Mouse (Mus musculus): ENCODE measurements around the gene Herc2.

The Herc2 gene

GRCm38 (mm10) chr7:56066634-56067033, 16.6 kb downstream of the Herc2 start:
- no peak for DNase-seq (ENCODE audit: low spot score in 2 of 2)

GRCm38 (mm10) chr7:56071724-56072123, 21.7 kb downstream of the Herc2 start:
- no peak for DNase-seq (ENCODE audit: low spot score in 2 of 2)

GRCm38 (mm10) chr7:56083034-56083433, 33.0 kb downstream of the Herc2 start:
- DNase-seq (ENCODE audit: low spot score in 2 of 2): no peak

- DNase-seq (ENCODE audit: low spot score in 2 of 2): no peak
These were observed 39.1 kb downstream of the Herc2 start for GRCm38 (mm10) chr7:56089097-56089496.

- no peak for DNase-seq (ENCODE audit: low spot score in 2 of 2)
These were observed 41.4 kb downstream of the Herc2 start for GRCm38 (mm10) chr7:56091445-56091844.

- no peak for DNase-seq (ENCODE audit: low spot score in 2 of 2)
These were observed 52.4 kb downstream of the Herc2 start for GRCm38 (mm10) chr7:56102293-56102847.

GRCm38 (mm10) chr7:56112999-56113398, 63.0 kb downstream of the Herc2 start:
- DNase-seq (ENCODE audit: low spot score in 2 of 2): no peak

- no peak for DNase-seq (ENCODE audit: low spot score in 2 of 2)
These were observed 64.2 kb downstream of the Herc2 start for GRCm38 (mm10) chr7:56114148-56114547.

- DNase-seq (ENCODE audit: low spot score in 2 of 2): no peak
These were observed 71.0 kb downstream of the Herc2 start for GRCm38 (mm10) chr7:56120968-56121367.

GRCm38 (mm10) chr7:56121425-56121824, 71.4 kb downstream of the Herc2 start:
- no peak for DNase-seq (ENCODE audit: low spot score in 2 of 2)

GRCm38 (mm10) chr7:56128080-56128479, 78.1 kb downstream of the Herc2 start:
- DNase-seq (ENCODE audit: low spot score in 2 of 2): no peak

GRCm38 (mm10) chr7:56129577-56129976, 79.6 kb downstream of the Herc2 start:
- DNase-seq (ENCODE audit: low spot score in 2 of 2): no peak

- DNase-seq (ENCODE audit: low spot score in 2 of 2): no peak
These were observed 81.6 kb downstream of the Herc2 start for GRCm38 (mm10) chr7:56131548-56131947.

GRCm38 (mm10) chr7:56138706-56139105, 88.7 kb downstream of the Herc2 start:
- DNase-seq (ENCODE audit: low spot score in 2 of 2): no peak

- no peak for DNase-seq (ENCODE audit: low spot score in 2 of 2)
These were observed 96.4 kb downstream of the Herc2 start for GRCm38 (mm10) chr7:56146424-56146823.

GRCm38 (mm10) chr7:56148925-56149324, 98.9 kb downstream of the Herc2 start:
- no peak for DNase-seq (ENCODE audit: low spot score in 2 of 2)

GRCm38 (mm10) chr7:56151885-56152676, 102.1 kb downstream of the Herc2 start:
- DNase-seq (ENCODE audit: low spot score in 2 of 2): no peak

- DNase-seq (ENCODE audit: low spot score in 2 of 2): no peak
These were observed 103.2 kb downstream of the Herc2 start for GRCm38 (mm10) chr7:56153161-56153560.

- no peak for DNase-seq (ENCODE audit: low spot score in 2 of 2)
These were observed 103.6 kb downstream of the Herc2 start for GRCm38 (mm10) chr7:56153625-56154024.

GRCm38 (mm10) chr7:56163316-56163715, 113.3 kb downstream of the Herc2 start:
- no peak for DNase-seq (ENCODE audit: low spot score in 2 of 2)

- no peak for DNase-seq (ENCODE audit: low spot score in 2 of 2)
These were observed 118.7 kb downstream of the Herc2 start for GRCm38 (mm10) chr7:56168713-56169112.

- DNase-seq (ENCODE audit: low spot score in 2 of 2): no peak
These were observed 127.4 kb downstream of the Herc2 start for GRCm38 (mm10) chr7:56177371-56177770.

GRCm38 (mm10) chr7:56191041-56191440, 141.0 kb downstream of the Herc2 start:
- no peak for DNase-seq (ENCODE audit: low spot score in 2 of 2)
